Mouse (Mus musculus) stomach, adult 2 months (tissue): ENCODE data around the gene Fam163a. TPM values are rescaled to one million over a fixed set of nuclear protein-coding genes. Genes with fewer than 3 reads are reported as not detected.

Source experiments
- polyA plus RNA-seq: library from polyadenylated mRNA; depleted of rRNA; stranded (reverse); fragments of >200 nt; gene quantifications from 2 replicates; pipeline ENCODE4 v1.2.3, GENCODE M21; 2012; rRNA removed

Gene Fam163a
- polyA plus RNA-seq = 0.27 and 0.31 TPM in 2 replicates

GRCm38 (mm10) chr1:156204656-156205131, at the start of gene Fam163a:
Gene Fam163a, minus strand, starts transcription at chr1:156205026.

GRCm38 (mm10) chr1:156035930-156036737, 168.7 kb downstream of the Fam163a start, which contains the start of gene Tor1aip1:
Gene Tor1aip1, minus strand, starts transcription at chr1:156036480.

GRCm38 (mm10) chr1:156035269-156035929, 169.4 kb downstream of the Fam163a start, which contains the start of gene Tor1aip2:
Gene Tor1aip2, plus strand, starts transcription at chr1:156035403.

Other genes starting within 250 kb of the Fam163a start
- gene Cep350, start 231.8 kb downstream of the Fam163a start, polyA plus RNA-seq = 1.9 and 2.1 TPM in 2 replicates
- 16.2 and 18.9 TPM in 2 replicates for gene Tor1aip2, start 169.6 kb downstream of the Fam163a start, polyA plus RNA-seq
- 6.3 and 10.6 TPM in 2 replicates for gene Tor1aip1, start 168.5 kb downstream of the Fam163a start, polyA plus RNA-seq
- gene Tdrd5, start 98.6 kb upstream of the Fam163a start, polyA plus RNA-seq = not detected in 2 replicates
- 0.02 and 0.24 TPM in 2 replicates for gene Nphs2, start 105.7 kb upstream of the Fam163a start, polyA plus RNA-seq
- gene Gm2000, start 161.0 kb upstream of the Fam163a start, polyA plus RNA-seq = 1.4 and 2.3 TPM in 2 replicates
- not detected in 2 replicates for gene Axdnd1, start 216.1 kb upstream of the Fam163a start, polyA plus RNA-seq